Mouse (Mus musculus): ENCODE measurements around the gene Cpn1. TPM values are rescaled to one million over a fixed set of nuclear protein-coding genes. Genes with fewer than 3 reads are reported as not detected.

Gene Cpn1
- polyA plus RNA-seq, 1 experiment from 2014 or later = 0.12 TPM

DNA sequence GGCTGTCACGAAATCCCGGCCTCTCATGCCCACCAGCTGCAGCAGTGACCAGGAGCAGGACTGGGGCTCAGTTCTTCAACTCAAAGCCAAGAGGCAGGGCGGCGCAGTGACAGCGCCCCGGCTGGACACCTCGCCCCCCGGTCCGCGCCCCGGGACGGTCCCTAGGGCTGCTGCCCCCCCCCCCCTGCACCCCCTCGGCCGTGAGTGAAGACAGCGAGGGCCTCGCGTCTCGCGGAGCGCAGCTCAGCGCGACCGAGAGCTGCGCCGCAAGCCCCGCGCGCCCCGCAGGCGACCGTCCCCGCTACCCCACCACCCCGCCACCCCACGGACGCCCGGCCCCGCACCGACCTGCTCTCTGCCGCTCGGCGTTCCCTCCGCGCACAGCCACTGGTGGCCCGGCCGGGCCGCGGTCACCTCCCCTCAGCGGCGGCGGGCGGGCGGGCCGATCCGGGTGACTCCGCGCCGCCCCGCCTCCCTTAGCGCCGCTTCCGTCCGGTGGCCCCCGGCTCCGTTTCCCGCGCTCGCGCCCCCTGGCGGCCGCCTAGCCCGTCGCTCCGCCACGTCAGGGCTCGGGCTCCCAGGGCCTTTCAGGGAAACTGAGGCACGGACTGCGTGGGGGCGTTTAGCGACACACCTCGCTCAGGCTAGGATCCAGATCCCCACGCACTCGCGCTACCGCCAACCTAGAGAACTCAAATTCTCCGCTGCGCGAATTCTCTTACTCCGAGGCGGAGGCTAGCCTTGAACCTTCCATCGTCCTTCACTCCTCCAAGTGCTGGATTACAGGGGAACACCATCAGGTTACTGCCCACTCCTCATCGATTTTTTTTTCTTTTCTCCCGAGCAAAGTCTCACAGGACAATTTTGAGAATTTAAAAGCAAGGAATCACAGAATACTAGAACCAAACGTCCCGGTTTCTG, 46.3 kb downstream of the Cpn1 start, which contains the start of gene Dnmbp:
Dnmbp (minus strand) TSS at position 423 of the 921 bp plus-strand sequence.
- Histone ChIP-seq H3K4me2 (ENCODE audit: low read length) (peak within 1 kb of the TSS; percentile 65), H3K4me1 (ENCODE audit: control insufficient read depth, insufficient read depth, low read length) (no peaks in the 10 kb centered on the region), H3K9ac (replicated peaks; ENCODE audit: low read length) (peak within 1 kb of the TSS; percentile 78), H3K9me3 (ENCODE audit: control insufficient read depth, low read length) (no peaks in the 10 kb centered on the region), H3K36me3 (ENCODE audit: control insufficient read depth, insufficient read depth, low read length) (no peaks in the 10 kb centered on the region), H3K27me3 (ENCODE audit: control insufficient read depth, insufficient read depth, low read length) (no peaks in the 10 kb centered on the region), H3K27ac (replicated peaks; ENCODE audit: low read depth, low read length) (peak within 1 kb of the TSS; percentile 45; the same call in 1 of the 2 replicates), H3K4me3 (replicated peaks; ENCODE audit: low read depth, low read length) (peak within 1 kb of the TSS; percentile 77)
- ATAC-seq (ENCODE audit: low FRiP score, low TSS enrichment) = peak; percentile 83
- WGBS = 4% methylated on average over 77 of the region's 94 CpGs
- peak; percentile 89 for DNase-seq

DNA sequence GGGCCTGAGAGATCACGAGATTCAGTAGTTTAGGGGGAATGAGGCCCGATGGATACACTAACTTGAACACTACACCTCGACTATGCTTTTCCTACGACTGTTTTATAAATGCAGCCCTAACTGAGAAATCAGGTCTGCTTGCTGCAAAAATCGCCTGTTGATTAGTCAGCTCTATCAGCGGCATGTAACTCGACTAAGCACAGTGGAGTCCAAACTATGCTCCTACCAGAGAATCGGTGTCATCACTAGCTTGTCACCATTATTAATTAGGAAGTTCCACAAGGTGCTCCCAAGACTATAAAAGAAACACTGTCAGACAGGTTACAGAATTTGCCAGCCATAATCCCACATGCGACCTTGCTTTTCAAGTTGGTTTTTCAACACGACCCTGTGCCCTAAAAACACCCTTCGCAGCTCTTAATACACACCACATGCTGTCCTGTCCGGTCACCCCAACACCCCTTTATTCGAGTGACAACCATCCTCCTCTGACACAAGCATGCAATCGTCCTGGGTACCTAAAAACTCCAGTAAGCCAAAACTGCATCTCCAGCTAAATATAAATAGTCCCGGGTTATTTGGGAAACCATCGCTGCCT, 47.1 kb downstream of the Cpn1 start:
- no peak for ATAC-seq (ENCODE audit: low FRiP score, low TSS enrichment)

DNA sequence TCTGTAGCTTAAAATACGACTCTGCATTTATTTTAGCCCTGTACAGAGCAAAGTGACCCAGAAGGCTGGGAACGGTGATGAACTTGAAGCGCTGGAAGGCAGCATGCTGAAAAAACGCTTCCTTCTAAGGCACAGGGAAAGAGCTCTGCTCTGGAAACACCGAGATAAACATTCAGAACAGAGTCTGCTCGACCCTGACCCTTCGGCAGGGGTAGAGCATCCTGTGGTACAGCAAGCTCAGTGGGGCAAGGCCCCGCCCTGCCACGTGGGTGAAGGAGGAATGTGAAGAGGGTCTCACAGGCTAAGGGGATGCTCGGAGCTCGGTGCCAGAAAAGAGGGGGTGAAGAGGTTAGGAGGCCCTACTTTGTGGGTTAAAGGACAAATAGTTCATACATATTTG, 48.0 kb downstream of the Cpn1 start:
- no peaks in the 10 kb centered on the region for H3K9me3 ChIP-seq (ENCODE audit: control insufficient read depth, low read length)
- no peak overlapping the region for H3K4me2 ChIP-seq (ENCODE audit: low read length)
- no peaks in the 10 kb centered on the region for H3K27me3 ChIP-seq (ENCODE audit: control insufficient read depth, insufficient read depth, low read length)
- WGBS = 53% methylated on average over 11 of the region's 11 CpGs
- no peak overlapping the region for H3K9ac ChIP-seq (replicated peaks; ENCODE audit: low read length)
- H3K36me3 ChIP-seq (ENCODE audit: control insufficient read depth, insufficient read depth, low read length) = no peaks in the 10 kb centered on the region
- H3K4me3 ChIP-seq (replicated peaks; ENCODE audit: low read depth, low read length) = no peak overlapping the region
- no peak overlapping the region for H3K27ac ChIP-seq (replicated peaks; ENCODE audit: low read depth, low read length)
- no peak for DNase-seq
- no peak for ATAC-seq (ENCODE audit: low FRiP score, low TSS enrichment)
- H3K4me1 ChIP-seq (ENCODE audit: control insufficient read depth, insufficient read depth, low read length) = no peaks in the 10 kb centered on the region

More for the DNA sequence above, 47.1 kb downstream of the Cpn1 start:
- Histone ChIP-seq H3K36me3 (ENCODE audit: control insufficient read depth, insufficient read depth, low read length) (no peaks in the 10 kb centered on the region), H3K27ac (replicated peaks; ENCODE audit: low read depth, low read length) (no peak overlapping the region), H3K9me3 (ENCODE audit: control insufficient read depth, low read length) (no peaks in the 10 kb centered on the region), H3K27me3 (ENCODE audit: control insufficient read depth, insufficient read depth, low read length) (no peaks in the 10 kb centered on the region), H3K4me2 (ENCODE audit: low read length) (peak overlapping the region; percentile 65), H3K9ac (replicated peaks; ENCODE audit: low read length) (peak overlapping the region; percentile 78), H3K4me1 (ENCODE audit: control insufficient read depth, insufficient read depth, low read length) (no peaks in the 10 kb centered on the region), H3K4me3 (replicated peaks; ENCODE audit: low read depth, low read length) (peak overlapping the region; percentile 77)
- DNase-seq = no peak
- WGBS = 33% methylated on average over 16 of the region's 16 CpGs

DNA sequence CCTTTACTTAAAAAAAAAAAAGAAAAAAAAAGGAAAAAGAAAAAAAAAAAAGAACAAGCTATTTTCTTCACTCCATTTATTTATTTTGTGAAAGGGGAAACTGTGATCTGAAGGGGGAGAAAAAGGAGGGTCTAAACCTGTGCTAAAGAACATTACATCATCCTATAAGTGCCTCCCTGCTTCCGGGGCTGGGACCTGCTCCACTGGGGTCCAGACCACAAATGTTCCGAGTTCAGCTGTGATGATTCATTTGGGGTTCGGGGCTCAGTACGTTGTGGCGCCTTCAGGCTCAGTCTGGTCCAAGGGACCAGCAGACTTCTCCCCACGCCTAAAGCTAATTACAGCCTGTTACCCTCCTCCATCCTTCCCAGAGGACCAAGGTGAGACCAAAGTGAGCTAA, 55.4 kb downstream of the Cpn1 start:
- Histone ChIP-seq H3K9me3 (ENCODE audit: control insufficient read depth, low read length) (no peaks in the 10 kb centered on the region), H3K27me3 (ENCODE audit: control insufficient read depth, insufficient read depth, low read length) (no peaks in the 10 kb centered on the region), H3K27ac (replicated peaks; ENCODE audit: low read depth, low read length) (no peak overlapping the region), H3K4me1 (ENCODE audit: control insufficient read depth, insufficient read depth, low read length) (0 out of 2 replicates have a peak, but pooled peaks cover 2% of the 10 kb centered on the region), H3K9ac (replicated peaks; ENCODE audit: low read length) (no peak overlapping the region), H3K4me3 (replicated peaks; ENCODE audit: low read depth, low read length) (no peak overlapping the region), H3K4me2 (ENCODE audit: low read length) (no peak overlapping the region), H3K36me3 (ENCODE audit: control insufficient read depth, insufficient read depth, low read length) (no peaks in the 10 kb centered on the region)
- WGBS = 92% methylated on average over 6 of the region's 6 CpGs
- no peak for DNase-seq
- ATAC-seq (ENCODE audit: low FRiP score, low TSS enrichment) = no peak

DNA sequence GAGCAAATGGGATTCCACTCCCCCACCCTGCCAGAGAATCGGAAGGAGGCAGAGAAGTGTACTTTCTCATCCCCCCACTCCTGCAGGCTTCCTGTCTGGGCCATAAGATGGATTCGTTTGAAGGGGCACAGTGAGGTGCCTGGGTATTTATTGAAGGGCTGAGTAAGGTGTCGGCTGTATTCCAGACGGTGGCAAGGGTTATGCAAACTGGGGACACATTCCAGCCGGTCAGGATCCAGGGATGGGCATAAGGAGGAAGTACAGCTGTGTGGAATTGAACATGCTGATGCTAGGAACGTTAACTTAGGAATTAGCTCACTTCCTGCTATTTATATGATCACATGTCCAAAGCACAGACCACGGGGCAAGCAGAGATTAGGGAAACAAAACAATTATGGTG, 56.0 kb downstream of the Cpn1 start:
- H3K27me3 ChIP-seq (ENCODE audit: control insufficient read depth, insufficient read depth, low read length) = no peaks in the 10 kb centered on the region
- H3K27ac ChIP-seq (replicated peaks; ENCODE audit: low read depth, low read length) = no peak overlapping the region
- H3K9me3 ChIP-seq (ENCODE audit: control insufficient read depth, low read length) = no peaks in the 10 kb centered on the region
- 0 out of 2 replicates have a peak, but pooled peaks cover 2% of the 10 kb centered on the region for H3K4me1 ChIP-seq (ENCODE audit: control insufficient read depth, insufficient read depth, low read length)
- ATAC-seq (ENCODE audit: low FRiP score, low TSS enrichment) = no peak
- no peak for DNase-seq
- no peaks in the 10 kb centered on the region for H3K36me3 ChIP-seq (ENCODE audit: control insufficient read depth, insufficient read depth, low read length)
- no peak overlapping the region for H3K4me3 ChIP-seq (replicated peaks; ENCODE audit: low read depth, low read length)
- 48% methylated on average over 7 of the region's 7 CpGs for WGBS
- no peak overlapping the region for H3K4me2 ChIP-seq (ENCODE audit: low read length)
- no peak overlapping the region for H3K9ac ChIP-seq (replicated peaks; ENCODE audit: low read length)

DNA sequence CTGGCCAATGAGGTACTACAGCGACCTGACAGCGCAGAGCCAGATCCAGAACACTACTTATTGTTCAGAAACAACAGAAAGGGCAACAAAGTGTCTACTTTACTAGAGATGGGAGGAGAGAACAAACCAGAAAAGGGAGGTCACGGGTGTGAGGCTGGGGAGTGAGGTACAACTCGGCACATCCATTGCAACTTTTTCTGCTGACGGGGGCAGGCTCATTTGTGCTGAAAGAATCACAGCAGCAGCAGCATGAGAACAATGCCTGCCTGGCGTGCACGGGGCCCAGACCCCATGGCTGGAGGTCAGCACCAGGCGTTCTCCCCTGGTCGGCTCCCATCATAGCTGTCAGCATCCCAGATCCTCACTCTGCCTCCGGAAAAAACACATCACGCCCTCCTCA, 56.5 kb downstream of the Cpn1 start:
- Histone ChIP-seq H3K4me2 (ENCODE audit: low read length) (no peak overlapping the region), H3K4me1 (ENCODE audit: control insufficient read depth, insufficient read depth, low read length) (0 out of 2 replicates have a peak, but pooled peaks cover 2% of the 10 kb centered on the region), H3K27me3 (ENCODE audit: control insufficient read depth, insufficient read depth, low read length) (no peaks in the 10 kb centered on the region), H3K36me3 (ENCODE audit: control insufficient read depth, insufficient read depth, low read length) (no peaks in the 10 kb centered on the region), H3K9me3 (ENCODE audit: control insufficient read depth, low read length) (no peaks in the 10 kb centered on the region), H3K4me3 (replicated peaks; ENCODE audit: low read depth, low read length) (no peak overlapping the region), H3K27ac (replicated peaks; ENCODE audit: low read depth, low read length) (no peak overlapping the region), H3K9ac (replicated peaks; ENCODE audit: low read length) (no peak overlapping the region)
- DNase-seq = no peak
- ATAC-seq (ENCODE audit: low FRiP score, low TSS enrichment) = no peak
- 16% methylated on average over 11 of the region's 11 CpGs for WGBS

DNA sequence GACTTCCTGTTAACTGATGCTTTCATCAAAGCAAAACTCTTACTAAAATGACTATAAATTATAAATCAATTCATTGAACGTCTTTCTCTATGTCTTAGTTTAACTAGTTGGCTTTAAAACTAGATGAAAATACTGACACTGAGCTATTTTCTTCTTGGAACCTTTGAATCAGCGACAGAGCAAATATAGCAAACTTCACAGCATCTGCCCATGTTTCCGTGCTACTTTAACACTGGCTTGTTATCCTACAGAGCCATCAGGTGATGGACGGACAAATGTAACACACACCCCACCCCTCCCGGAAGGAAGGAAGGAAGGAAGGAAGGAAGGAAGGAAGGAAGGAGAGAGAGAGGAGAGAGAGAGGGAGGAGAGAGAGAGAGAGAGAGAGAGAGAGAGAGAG, 58.4 kb downstream of the Cpn1 start:
- 91% methylated on average over 5 of the region's 5 CpGs for WGBS

DNA sequence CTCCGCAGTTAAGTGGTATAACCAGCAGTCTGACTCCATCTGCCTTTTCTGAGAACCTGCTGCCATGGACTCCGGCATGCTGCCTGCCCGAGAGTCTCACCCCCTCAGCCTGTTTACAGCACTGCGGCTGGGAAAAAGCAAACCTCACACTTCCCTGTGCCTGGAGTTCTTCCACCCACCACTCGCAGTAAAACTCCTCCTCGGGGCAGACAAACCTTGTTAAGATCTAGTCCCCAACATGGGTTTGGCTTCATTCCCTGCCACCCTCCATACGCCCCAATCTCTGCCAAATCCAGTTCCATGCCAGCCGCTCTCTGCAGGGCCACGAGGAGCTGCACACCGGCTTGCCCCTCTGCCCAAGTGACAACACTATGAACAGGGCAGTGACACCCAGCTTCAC, 59.3 kb downstream of the Cpn1 start:
- Histone ChIP-seq H3K4me1 (ENCODE audit: control insufficient read depth, insufficient read depth, low read length) (0 out of 2 replicates have a peak, but pooled peaks cover 2% of the 10 kb centered on the region), H3K4me2 (ENCODE audit: low read length) (no peak overlapping the region), H3K36me3 (ENCODE audit: control insufficient read depth, insufficient read depth, low read length) (no peaks in the 10 kb centered on the region), H3K9ac (replicated peaks; ENCODE audit: low read length) (no peak overlapping the region), H3K27ac (replicated peaks; ENCODE audit: low read depth, low read length) (no peak overlapping the region), H3K27me3 (ENCODE audit: control insufficient read depth, insufficient read depth, low read length) (no peaks in the 10 kb centered on the region), H3K4me3 (replicated peaks; ENCODE audit: low read depth, low read length) (no peak overlapping the region), H3K9me3 (ENCODE audit: control insufficient read depth, low read length) (peaks cover 2% of the 10 kb centered on the region; the same call in 1 of the 2 replicates)
- ATAC-seq (ENCODE audit: low FRiP score, low TSS enrichment) = no peak
- WGBS = 78% methylated on average over 10 of the region's 10 CpGs
- no peak for DNase-seq

More for the DNA sequence above, 58.4 kb downstream of the Cpn1 start:
- Histone ChIP-seq H3K4me2 (ENCODE audit: low read length) (no peak overlapping the region), H3K27me3 (ENCODE audit: control insufficient read depth, insufficient read depth, low read length) (no peaks in the 10 kb centered on the region), H3K4me1 (ENCODE audit: control insufficient read depth, insufficient read depth, low read length) (0 out of 2 replicates have a peak, but pooled peaks cover 2% of the 10 kb centered on the region), H3K9me3 (ENCODE audit: control insufficient read depth, low read length) (peaks cover 1% of the 10 kb centered on the region; the same call in 1 of the 2 replicates), H3K4me3 (replicated peaks; ENCODE audit: low read depth, low read length) (no peak overlapping the region), H3K36me3 (ENCODE audit: control insufficient read depth, insufficient read depth, low read length) (no peaks in the 10 kb centered on the region), H3K27ac (replicated peaks; ENCODE audit: low read depth, low read length) (no peak overlapping the region), H3K9ac (replicated peaks; ENCODE audit: low read length) (no peak overlapping the region)
- no peak for DNase-seq
- ATAC-seq (ENCODE audit: low FRiP score, low TSS enrichment) = no peak

Measured in midbrain, embryonic 14.5 days (tissue).